Mouse (Mus musculus) embryonic facial prominence, embryonic 15.5 days (tissue): Measurements from ENCODE around the gene Adamts14. TPM values are rescaled to one million over a fixed set of nuclear protein-coding genes. Genes with fewer than 3 reads are reported as not detected.

Experiments used
- ATAC-seq: fragments of 200-750 bp; cut with Nextera tagmentation; 2 replicates; pipeline ENCODE4 v1.8.0; 2017; ENCODE audit warnings: low read depth, moderate TSS enrichment; ENCODE audit not compliant: insufficient number of reproducible peaks, low FRiP score, low TSS enrichment
- H3K27ac ChIP-seq: fragments of 300-500 bp; sonication (generic); replicated peaks from 2 replicates; pipeline ENCODE4 v1.5.1; 2015; ENCODE audit warnings: mild to moderate bottlenecking, inconsistent platforms
- H3K27me3 ChIP-seq: fragments of 300-500 bp; sonication (generic); 2 replicates; pipeline ENCODE4 v1.6.1; 2015; ENCODE audit warnings: inconsistent platforms
- H3K36me3 ChIP-seq: fragments of 300-500 bp; sonication (generic); 2 replicates; pipeline ENCODE4 v1.6.1; 2015; ENCODE audit warnings: mild to moderate bottlenecking, inconsistent platforms
- H3K4me1 ChIP-seq: fragments of 300-500 bp; sonication (generic); 2 replicates; pipeline ENCODE4 v1.6.1; 2015; ENCODE audit warnings: inconsistent platforms
- H3K4me2 ChIP-seq: fragments of 300-500 bp; sonication (generic); replicated peaks from 2 replicates; pipeline ENCODE4 v1.6.1; 2015; ENCODE audit warnings: mild to moderate bottlenecking, inconsistent platforms
- H3K4me3 ChIP-seq: fragments of 300-500 bp; sonication (generic); replicated peaks from 2 replicates; pipeline ENCODE4 v1.5.1; 2015; ENCODE audit warnings: mild to moderate bottlenecking, inconsistent platforms
- H3K9ac ChIP-seq: fragments of 300-500 bp; sonication (generic); 2 replicates; pipeline ENCODE4 v1.6.1; 2015; ENCODE audit warnings: inconsistent platforms
- H3K9me3 ChIP-seq: fragments of 300-500 bp; sonication (generic); replicated peaks from 2 replicates; pipeline ENCODE4 v1.6.1; 2016; ENCODE audit warnings: inconsistent platforms
- WGBS: fragments of 180-500 bp; shearing (Covaris S2); methylation state at CpG from one replicate; pipeline ENCODE4 v1.1.7; 2015; 5-methylcytosine and 5-hydroxymethylcytosine counted together
- polyA plus RNA-seq: library from polyadenylated mRNA; unstranded; fragments of >200 nt; fragmentation: Nextera tagmentation; extraction: Ambion mirVana; gene quantifications from 2 replicates; pipeline ENCODE4 v1.2.1, GENCODE M21; 2015

Gene Adamts14
- polyA plus RNA-seq, 1 experiment from 2014 or later = 8.0 TPM

DNA sequence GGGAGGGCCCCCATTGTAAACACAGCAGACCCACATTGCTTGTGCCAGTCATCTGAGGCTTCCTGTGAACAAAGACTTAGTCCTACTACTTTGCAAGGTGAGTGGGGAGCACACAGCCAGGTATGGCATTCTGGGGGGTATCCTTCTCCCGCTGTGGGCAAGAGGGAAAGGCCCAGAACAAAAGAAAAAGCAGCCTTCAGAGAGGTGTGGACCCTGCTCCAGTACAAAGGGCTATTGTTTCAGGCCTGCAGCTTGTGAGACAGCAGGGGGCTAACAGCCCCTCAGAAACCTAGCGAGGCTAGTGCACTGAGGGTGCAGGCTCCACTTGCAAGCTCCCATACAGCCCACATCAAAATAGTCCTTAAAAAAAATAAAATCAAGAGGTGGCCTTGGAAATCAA lies 23.3 kb downstream of the Adamts14 start:
- Histone ChIP-seq H3K4me1 (peaks cover 9% of the 10 kb centered on the region), H3K27ac (no peak overlapping the region), H3K9ac (no peak overlapping the region), H3K9me3 (no peaks in the 10 kb centered on the region), H3K36me3 (no peaks in the 10 kb centered on the region), H3K4me3 (no peak overlapping the region), H3K4me2 (no peak overlapping the region), H3K27me3 (no peaks in the 10 kb centered on the region)
- no peak for ATAC-seq
- WGBS = 54% methylated on average over 2 of the region's 2 CpGs

- Histone ChIP-seq H3K4me1 (0 out of 2 replicates have a peak, but pooled peaks cover 2% of the 10 kb centered on the region), H3K9me3 (no peaks in the 10 kb centered on the region), H3K4me2 (no peak overlapping the region), H3K27ac (no peak overlapping the region), H3K27me3 (no peaks in the 10 kb centered on the region), H3K36me3 (no peaks in the 10 kb centered on the region), H3K9ac (no peak overlapping the region), H3K4me3 (no peak overlapping the region)
- ATAC-seq = no peak
- WGBS = 74% methylated on average over 13 of the region's 13 CpGs
Observed at GRCm38 (mm10) chr10:61248596-61249114, 24.6 kb downstream of the Adamts14 start.

- no peaks in the 10 kb centered on the region for H3K27me3 ChIP-seq
Observed at GRCm38 (mm10) chr10:61246288-61246687, 26.9 kb downstream of the Adamts14 start.

GRCm38 (mm10) chr10:61241961-61242421 lies 31.2 kb downstream of the Adamts14 start:
- no peaks in the 10 kb centered on the region for H3K36me3 ChIP-seq
- no peak overlapping the region for H3K4me3 ChIP-seq
- peak overlapping the region; percentile 65; the same call in 1 of the 2 replicates for H3K27ac ChIP-seq
- no peak overlapping the region for H3K9ac ChIP-seq
- no peaks in the 10 kb centered on the region for H3K9me3 ChIP-seq
- 35% methylated on average over 4 of the region's 4 CpGs for WGBS
- peaks cover 26% of the 10 kb centered on the region for H3K4me1 ChIP-seq
- ATAC-seq = peak; percentile 58
- H3K27me3 ChIP-seq = no peaks in the 10 kb centered on the region
- no peak overlapping the region for H3K4me2 ChIP-seq

More at GRCm38 (mm10) chr10:61246288-61246687, 26.9 kb downstream of the Adamts14 start:
- no peaks in the 10 kb centered on the region for H3K36me3 ChIP-seq
- no peaks in the 10 kb centered on the region for H3K9me3 ChIP-seq
- peaks cover 14% of the 10 kb centered on the region for H3K4me1 ChIP-seq
- WGBS = 87% methylated on average over 6 of the region's 6 CpGs
- ATAC-seq = no peak
- H3K4me3 ChIP-seq = no peak overlapping the region
- H3K4me2 ChIP-seq = no peak overlapping the region
- H3K9ac ChIP-seq = no peak overlapping the region
- H3K27ac ChIP-seq = no peak overlapping the region

DNA sequence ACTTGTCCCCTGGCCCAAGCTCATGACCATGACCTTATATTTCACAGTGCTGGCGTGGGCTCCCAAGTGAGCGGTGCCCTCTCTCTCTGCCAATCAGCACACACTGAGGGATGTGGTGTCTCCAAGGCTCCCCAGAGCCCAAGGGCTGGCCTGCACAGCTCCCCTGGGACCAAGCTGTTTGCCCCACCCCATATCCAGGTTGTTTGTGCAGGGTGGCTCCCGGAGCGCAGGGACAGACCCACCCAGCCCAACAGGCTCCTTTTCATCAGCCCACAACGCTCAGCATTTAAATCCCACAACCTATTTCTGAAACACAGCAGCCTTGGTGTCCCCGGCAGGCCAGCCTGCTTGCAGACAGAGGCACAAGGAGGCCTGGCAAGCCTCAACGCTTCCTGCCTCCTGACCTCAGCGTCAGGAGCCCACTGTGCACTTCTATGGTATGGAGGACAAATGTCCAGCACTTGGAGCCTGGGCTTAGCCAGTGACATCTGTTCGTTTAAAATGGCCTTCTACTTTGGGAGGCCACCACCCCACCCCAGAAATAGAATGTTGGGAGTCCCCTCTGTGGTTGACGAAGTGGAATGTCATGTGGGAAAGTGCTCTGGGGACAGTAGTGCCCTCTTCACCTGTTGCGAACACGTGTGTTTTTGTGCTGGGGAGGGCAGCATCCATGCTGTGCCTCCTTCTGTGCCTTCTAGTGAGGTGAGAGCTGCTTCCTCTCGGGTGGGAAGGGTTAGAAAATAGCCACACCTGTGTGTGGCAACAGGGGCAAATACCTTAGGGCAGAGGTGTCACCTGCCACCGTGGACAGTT lies 32.9 kb downstream of the Adamts14 start:
- no peak overlapping the region for H3K9ac ChIP-seq
- no peaks in the 10 kb centered on the region for H3K27me3 ChIP-seq
- H3K4me1 ChIP-seq = peaks cover 26% of the 10 kb centered on the region
- peak overlapping the region; percentile 65 for H3K27ac ChIP-seq
- peak; percentile 52 for ATAC-seq
- H3K4me2 ChIP-seq = no peak overlapping the region
- no peaks in the 10 kb centered on the region for H3K9me3 ChIP-seq
- H3K4me3 ChIP-seq = no peak overlapping the region
- 64% methylated on average over 14 of the region's 14 CpGs for WGBS
- H3K36me3 ChIP-seq = no peaks in the 10 kb centered on the region

- Histone ChIP-seq H3K9me3 (no peaks in the 10 kb centered on the region), H3K27ac (no peak overlapping the region), H3K36me3 (no peaks in the 10 kb centered on the region), H3K27me3 (no peaks in the 10 kb centered on the region), H3K4me3 (no peak overlapping the region), H3K4me2 (no peak overlapping the region), H3K9ac (no peak overlapping the region), H3K4me1 (peaks cover 34% of the 10 kb centered on the region)
- 74% methylated on average over 6 of the region's 6 CpGs for WGBS
- ATAC-seq = no peak
Observed at GRCm38 (mm10) chr10:61237391-61237785, 35.9 kb downstream of the Adamts14 start.

- Histone ChIP-seq H3K27me3 (no peaks in the 10 kb centered on the region), H3K9ac (no peak overlapping the region), H3K4me1 (peaks cover 28% of the 10 kb centered on the region), H3K9me3 (no peaks in the 10 kb centered on the region), H3K4me2 (no peak overlapping the region), H3K27ac (no peak overlapping the region), H3K4me3 (no peak overlapping the region), H3K36me3 (no peaks in the 10 kb centered on the region)
- WGBS = 51% methylated on average over 4 of the region's 4 CpGs
- no peak for ATAC-seq
Observed at GRCm38 (mm10) chr10:61236683-61237390, 36.4 kb downstream of the Adamts14 start.

DNA sequence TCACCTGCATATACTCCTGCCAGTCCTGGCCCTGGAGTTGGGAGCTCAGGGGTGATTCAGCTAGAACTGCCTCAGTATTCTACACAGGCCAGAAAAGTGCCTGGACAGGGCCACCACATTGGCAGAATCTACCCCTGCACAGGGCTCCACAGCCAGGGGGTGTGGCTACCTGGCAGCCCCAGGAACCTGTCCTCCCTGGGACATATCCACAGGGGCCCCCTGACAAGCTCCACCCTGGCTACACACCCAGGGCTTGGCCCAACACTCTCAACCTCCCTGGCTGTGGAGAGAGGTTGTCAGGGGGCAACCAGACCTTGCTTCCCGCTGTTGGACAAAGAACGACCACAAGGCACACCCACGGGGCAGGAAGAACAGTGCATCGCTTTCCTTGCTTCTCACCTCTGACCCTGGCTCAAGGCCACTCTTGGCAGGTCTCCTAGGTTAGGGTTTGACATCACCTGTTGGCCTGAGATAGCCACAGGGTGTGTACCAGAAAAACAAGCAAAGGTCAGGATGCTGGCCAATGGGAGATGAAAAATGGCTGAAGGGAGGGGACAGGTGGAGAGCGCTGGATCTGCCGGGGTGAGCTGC lies 37.5 kb downstream of the Adamts14 start:
- Histone ChIP-seq H3K4me2 (no peak overlapping the region), H3K4me3 (no peak overlapping the region), H3K36me3 (no peaks in the 10 kb centered on the region), H3K27ac (no peak overlapping the region), H3K9ac (no peak overlapping the region), H3K4me1 (peaks cover 18% of the 10 kb centered on the region), H3K9me3 (no peaks in the 10 kb centered on the region), H3K27me3 (no peaks in the 10 kb centered on the region)
- 85% methylated on average over 6 of the region's 6 CpGs for WGBS
- ATAC-seq = no peak

DNA sequence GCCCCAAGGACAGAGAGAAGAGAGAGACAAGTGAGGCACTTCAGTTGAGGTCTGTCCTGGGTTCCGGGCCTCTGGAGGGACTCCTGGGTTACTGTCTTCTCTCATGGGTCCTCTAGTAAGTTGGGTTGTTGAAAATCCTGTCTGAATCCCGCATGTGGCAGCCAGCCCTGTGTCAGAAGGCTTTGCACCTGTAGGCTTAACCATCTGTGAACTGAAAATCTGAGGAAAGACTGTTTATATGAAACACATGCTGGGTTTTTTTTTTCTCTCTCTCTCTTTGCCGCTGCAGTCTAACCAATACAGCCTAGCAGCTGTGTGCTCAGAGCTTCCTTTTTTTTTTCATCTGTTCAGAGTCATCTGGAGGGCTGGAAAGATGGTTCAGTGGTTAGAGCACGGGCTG lies 38.9 kb downstream of the Adamts14 start:
- peaks cover 9% of the 10 kb centered on the region; the same call in 1 of the 2 replicates for H3K4me1 ChIP-seq
- no peaks in the 10 kb centered on the region for H3K27me3 ChIP-seq
- H3K27ac ChIP-seq = no peak overlapping the region
- H3K9ac ChIP-seq = no peak overlapping the region
- no peaks in the 10 kb centered on the region for H3K9me3 ChIP-seq
- H3K36me3 ChIP-seq = no peaks in the 10 kb centered on the region
- H3K4me2 ChIP-seq = no peak overlapping the region
- no peak for ATAC-seq
- no peak overlapping the region for H3K4me3 ChIP-seq
- 45% methylated on average over 4 of the region's 4 CpGs for WGBS

- Histone ChIP-seq H3K4me1 (peaks cover 9% of the 10 kb centered on the region; the same call in 1 of the 2 replicates), H3K9ac (no peak overlapping the region), H3K36me3 (no peaks in the 10 kb centered on the region), H3K27me3 (no peaks in the 10 kb centered on the region), H3K9me3 (no peaks in the 10 kb centered on the region), H3K27ac (peak overlapping the region; percentile 58; the same call in 1 of the 2 replicates), H3K4me2 (no peak overlapping the region), H3K4me3 (no peak overlapping the region)
- peak; percentile 81 for ATAC-seq
- 31% methylated on average over 7 of the region's 7 CpGs for WGBS
Observed at GRCm38 (mm10) chr10:61232858-61233567, 40.2 kb downstream of the Adamts14 start.
